Mouse (Mus musculus): ENCODE measurements around the gene Ackr1. TPM values are rescaled to one million over a fixed set of nuclear protein-coding genes. Genes with fewer than 3 reads are reported as not detected.
"Not testable (repeated sequence)": the region's sequence is repeated elsewhere in the genome, so short reads cannot be mapped to it uniquely, and the experiment has no call there.

The Ackr1 gene
- polyA plus RNA-seq, 1 experiment = 11.1 TPM

DNA sequence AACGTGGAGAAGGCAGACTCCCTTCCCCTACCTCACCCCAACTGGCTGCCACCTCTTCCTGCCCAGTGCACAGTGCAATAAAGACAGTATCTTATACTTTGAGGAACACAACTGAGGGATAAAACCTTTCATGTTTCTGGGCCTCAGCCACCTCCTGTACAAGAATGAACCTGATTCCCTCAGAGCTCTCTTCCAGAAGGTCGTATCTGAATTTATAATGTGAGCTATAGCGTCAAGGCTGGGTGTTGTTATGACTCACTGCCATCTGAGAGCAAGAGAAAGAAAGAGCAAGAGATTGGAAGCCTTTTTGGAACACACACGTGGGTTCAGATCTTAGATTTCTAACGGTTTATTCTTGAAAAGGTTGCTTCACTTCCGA lies 11.3 kb downstream of the Ackr1 start:
- Histone ChIP-seq H3K27ac (ENCODE audit: insufficient read depth, low read depth, low read length) (no peak overlapping the region), H3K36me3 (ENCODE audit: control insufficient read depth, insufficient read depth, low read length) (no peaks in the 10 kb centered on the region), H3K4me3 (ENCODE audit: low read depth, low read length) (no peak overlapping the region), H3K4me1 (ENCODE audit: control insufficient read depth, insufficient read depth, insufficient read length, low read length) (no peaks in the 10 kb centered on the region), H3K27me3 (ENCODE audit: control insufficient read depth, insufficient read depth, low read length) (no peaks in the 10 kb centered on the region)
- WGBS = 60% methylated on average over 6 of the region's 6 CpGs
- no peak for TF ChIP-seq CTCF (IDR thresholded peaks at IDR 0.05; ENCODE audit: extremely low read depth, insufficient read length, insufficient replicate concordance, low read depth, low read length)
- TF ChIP-seq POLR2A (IDR thresholded peaks at IDR 0.05; ENCODE audit: low read depth, low read length) = no peak

DNA sequence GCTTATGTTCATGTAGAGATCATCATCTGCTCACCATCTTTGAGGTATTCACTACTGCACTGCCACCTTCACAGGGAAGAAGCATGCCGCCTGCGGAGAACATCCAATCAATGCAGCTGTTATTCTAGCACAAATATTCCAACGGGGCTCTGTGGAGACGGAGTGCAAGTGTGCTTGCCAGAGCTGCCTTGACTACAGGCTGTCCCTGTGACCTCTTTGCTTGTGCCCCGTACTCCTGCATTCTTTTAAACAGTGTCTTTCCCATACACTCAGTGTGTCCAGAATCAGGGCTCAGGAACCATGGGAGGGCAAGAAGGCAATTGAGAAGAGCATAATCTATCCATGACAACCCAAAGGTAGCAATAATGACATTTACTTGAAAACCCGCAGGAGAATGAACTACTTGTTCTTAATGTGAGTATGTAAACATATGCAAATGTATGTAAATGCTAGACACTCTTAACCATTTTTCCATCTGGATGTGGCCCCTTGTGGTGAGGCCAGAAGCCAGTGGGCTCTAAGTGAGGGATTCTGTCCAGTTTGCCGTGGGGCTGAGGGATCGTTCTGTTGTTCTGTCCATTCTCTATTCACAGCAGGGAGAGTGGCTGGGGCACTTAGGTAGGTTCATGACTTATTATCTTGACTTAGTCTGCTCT lies 11.8 kb downstream of the Ackr1 start:
- no peaks in the 10 kb centered on the region for H3K36me3 ChIP-seq (ENCODE audit: control insufficient read depth, insufficient read depth, low read length)
- 63% methylated on average over 8 of the region's 8 CpGs for WGBS
- H3K27me3 ChIP-seq (ENCODE audit: control insufficient read depth, insufficient read depth, low read length) = no peaks in the 10 kb centered on the region
- no peaks in the 10 kb centered on the region for H3K4me1 ChIP-seq (ENCODE audit: control insufficient read depth, insufficient read depth, insufficient read length, low read length)
- H3K27ac ChIP-seq (ENCODE audit: insufficient read depth, low read depth, low read length) = no peak overlapping the region
- no peak for TF ChIP-seq CTCF (IDR thresholded peaks at IDR 0.05; ENCODE audit: extremely low read depth, insufficient read length, insufficient replicate concordance, low read depth, low read length)
- H3K4me3 ChIP-seq (ENCODE audit: low read depth, low read length) = no peak overlapping the region

GRCm38 (mm10) chr1:173317925-173318477 lies 15.5 kb downstream of the Ackr1 start:
- TF ChIP-seq CTCF (IDR thresholded peaks at IDR 0.05; ENCODE audit: extremely low read depth, insufficient read length, insufficient replicate concordance, low read depth, low read length) (no peak), POLR2A (IDR thresholded peaks at IDR 0.05; ENCODE audit: low read depth, low read length) (no peak)
- no peaks in the 10 kb centered on the region for H3K4me1 ChIP-seq (ENCODE audit: control insufficient read depth, insufficient read depth, insufficient read length, low read length)
- H3K27ac ChIP-seq (ENCODE audit: insufficient read depth, low read depth, low read length) = no peak overlapping the region
- no peaks in the 10 kb centered on the region for H3K36me3 ChIP-seq (ENCODE audit: control insufficient read depth, insufficient read depth, low read length)
- H3K4me3 ChIP-seq (ENCODE audit: low read depth, low read length) = no peak overlapping the region
- H3K27me3 ChIP-seq (ENCODE audit: control insufficient read depth, insufficient read depth, low read length) = no peaks in the 10 kb centered on the region
- WGBS = 78% methylated on average over 2 of the region's 2 CpGs

DNA sequence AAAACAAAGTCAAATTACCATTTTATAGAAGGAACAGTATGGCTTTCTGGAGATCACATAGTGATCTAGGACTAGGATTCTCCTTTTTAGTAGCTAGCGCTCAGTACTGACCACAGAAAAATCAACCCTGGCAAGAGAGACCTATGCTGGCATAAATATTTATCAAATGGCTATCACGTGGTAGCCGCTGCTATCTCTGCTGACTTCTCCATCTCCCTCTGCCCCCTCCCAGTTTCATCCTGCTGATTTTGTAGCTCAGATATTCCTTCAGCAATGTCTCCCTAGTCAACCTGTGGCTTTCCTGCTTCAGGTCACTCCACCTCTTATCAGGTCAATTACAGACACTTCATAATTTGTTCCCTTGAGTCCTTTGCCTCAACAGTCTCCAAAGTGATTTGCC lies 17.8 kb downstream of the Ackr1 start:
- TF ChIP-seq POLR2A (IDR thresholded peaks at IDR 0.05; ENCODE audit: low read depth, low read length) (no peak), CTCF (IDR thresholded peaks at IDR 0.05; ENCODE audit: extremely low read depth, insufficient read length, insufficient replicate concordance, low read depth, low read length) (no peak)
- no peaks in the 10 kb centered on the region for H3K27me3 ChIP-seq (ENCODE audit: control insufficient read depth, insufficient read depth, low read length)
- no peak overlapping the region for H3K27ac ChIP-seq (ENCODE audit: insufficient read depth, low read depth, low read length)
- WGBS = 80% methylated on average over 3 of the region's 3 CpGs
- no peaks in the 10 kb centered on the region for H3K36me3 ChIP-seq (ENCODE audit: control insufficient read depth, insufficient read depth, low read length)
- no peaks in the 10 kb centered on the region for H3K4me1 ChIP-seq (ENCODE audit: control insufficient read depth, insufficient read depth, insufficient read length, low read length)
- H3K4me3 ChIP-seq (ENCODE audit: low read depth, low read length) = no peak overlapping the region

- 68% methylated on average over 7 of the region's 7 CpGs for WGBS
- not testable (repeated sequence) for H3K4me3 ChIP-seq (ENCODE audit: low read depth, low read length); H3K27ac ChIP-seq (ENCODE audit: insufficient read depth, low read depth, low read length); H3K36me3 ChIP-seq (ENCODE audit: control insufficient read depth, insufficient read depth, low read length); H3K4me1 ChIP-seq (ENCODE audit: control insufficient read depth, insufficient read depth, insufficient read length, low read length); H3K27me3 ChIP-seq (ENCODE audit: control insufficient read depth, insufficient read depth, low read length)
Measured at GRCm38 (mm10) chr1:173313535-173314050, 20.0 kb downstream of the Ackr1 start.

- not testable (repeated sequence) for H3K4me3 ChIP-seq (ENCODE audit: low read depth, low read length); H3K4me1 ChIP-seq (ENCODE audit: control insufficient read depth, insufficient read depth, insufficient read length, low read length); H3K27ac ChIP-seq (ENCODE audit: insufficient read depth, low read depth, low read length); H3K36me3 ChIP-seq (ENCODE audit: control insufficient read depth, insufficient read depth, low read length); H3K27me3 ChIP-seq (ENCODE audit: control insufficient read depth, insufficient read depth, low read length)
- 51% methylated on average over 3 of the region's 3 CpGs for WGBS
Measured at GRCm38 (mm10) chr1:173302795-173303194, 30.8 kb downstream of the Ackr1 start.

Other genes with a start within 250 kb of the Ackr1 start
- gene Olfr1408, start 196.4 kb downstream of the Ackr1 start, polyA plus RNA-seq (2012; rRNA removed) = not detected in 2 replicates
- gene Olfr1406, start 143.1 kb downstream of the Ackr1 start, polyA plus RNA-seq (2012; rRNA removed) = not detected in 2 replicates
- gene Olfr218, start 135.9 kb downstream of the Ackr1 start, polyA plus RNA-seq (2012; rRNA removed) = not detected in 2 replicates
- gene Olfr1404, start 121.4 kb downstream of the Ackr1 start, polyA plus RNA-seq (2012; rRNA removed) = not detected in 2 replicates
- gene Fcer1a, start 106.5 kb downstream of the Ackr1 start, polyA plus RNA-seq (2012; rRNA removed) = not detected in 2 replicates
- gene Olfr418, start 67.7 kb downstream of the Ackr1 start, polyA plus RNA-seq (2012; rRNA removed) = not detected in 2 replicates
- gene Mptx2, start 56.0 kb downstream of the Ackr1 start, polyA plus RNA-seq (2012; rRNA removed) = 32.4 and 79.5 TPM in 2 replicates
- gene Aim2, start 17.1 kb upstream of the Ackr1 start, polyA plus RNA-seq (2012; rRNA removed) = 1.4 and 1.5 TPM in 2 replicates
- 3.8 and 4.9 TPM in 2 replicates for gene Cadm3, start 33.9 kb upstream of the Ackr1 start, polyA plus RNA-seq (2012; rRNA removed)
- 0.52 and 1.2 TPM in 2 replicates for gene Ifi206, start 157.3 kb upstream of the Ackr1 start, polyA plus RNA-seq (2012; rRNA removed)
- gene Ifi214, start 202.2 kb upstream of the Ackr1 start, polyA plus RNA-seq (2012; rRNA removed) = not detected in 2 replicates